Mouse (Mus musculus): ENCODE measurements around the gene Fancc. TPM values are rescaled to one million over a fixed set of nuclear protein-coding genes. Genes with fewer than 3 reads are reported as not detected.

The Fancc gene
- polyA plus RNA-seq, 1 experiment = 8.1 TPM

- Histone ChIP-seq H3K79me2 (ENCODE audit: control insufficient read depth, insufficient read depth) (no peaks in the 10 kb centered on the region), H3ac (ENCODE audit: control insufficient read depth, insufficient read length) (no peak overlapping the region), H3K27me3 (ENCODE audit: control insufficient read depth, insufficient read depth, insufficient read length) (no peaks in the 10 kb centered on the region), H3K4me3 (no peak overlapping the region), H3K36me3 (ENCODE audit: control insufficient read depth, insufficient read depth) (no peaks in the 10 kb centered on the region), H3K4me2 (ENCODE audit: low read depth) (peak overlapping the region; percentile 65)
- no peak for TF ChIP-seq MYOG (IDR thresholded peaks at IDR 0.05; ENCODE audit: control insufficient read depth in 1 of 3, insufficient read depth in 1 of 3, insufficient read length in 2 of 3, low read depth in 2 of 3)
- TF ChIP-seq POLR2A (IDR thresholded peaks at IDR 0.05; ENCODE audit: insufficient read length, low read depth) = peak; percentile 11
- no peak for TF ChIP-seq USF1 (IDR thresholded peaks at IDR 0.05; ENCODE audit: low read depth)
- 0 out of 2 replicates have a peak, but pooled peaks have one; percentile 8 for TF ChIP-seq CEBPB (IDR thresholded peaks at IDR 0.05; ENCODE audit: insufficient read depth, poor library complexity, severe bottlenecking)
Observed at GRCm38 (mm10) chr13:63324978-63325848, 171.9 kb downstream of the Fancc start.

GRCm38 (mm10) chr13:63324311-63324710 lies 172.8 kb downstream of the Fancc start:
- Histone ChIP-seq H3K27me3 (ENCODE audit: control insufficient read depth, insufficient read depth, insufficient read length) (no peaks in the 10 kb centered on the region), H3K36me3 (ENCODE audit: control insufficient read depth, insufficient read depth) (no peaks in the 10 kb centered on the region), H3K4me2 (ENCODE audit: low read depth) (peak overlapping the region; percentile 65), H3ac (ENCODE audit: control insufficient read depth, insufficient read length) (no peak overlapping the region), H3K4me3 (no peak overlapping the region), H3K79me2 (ENCODE audit: control insufficient read depth, insufficient read depth) (no peaks in the 10 kb centered on the region)
- no peak for TF ChIP-seq POLR2A (IDR thresholded peaks at IDR 0.05; ENCODE audit: insufficient read length, low read depth)
- TF ChIP-seq E2F4 (IDR thresholded peaks at IDR 0.05; ENCODE audit: insufficient read depth) = no peak
- no peak for TF ChIP-seq USF1 (IDR thresholded peaks at IDR 0.05; ENCODE audit: low read depth)
- no peak for TF ChIP-seq REST (IDR thresholded peaks at IDR 0.05; ENCODE audit: insufficient read depth, insufficient read length)
- no peak for TF ChIP-seq TCF3 (IDR thresholded peaks at IDR 0.05; ENCODE audit: insufficient read length, low read depth)
- TF ChIP-seq POLR2AphosphoS2 (IDR thresholded peaks at IDR 0.05; ENCODE audit: insufficient read length, low read depth) = no peak
- no peak for TF ChIP-seq MYOD1 (IDR thresholded peaks at IDR 0.05; ENCODE audit: control insufficient read depth in 1 of 3, insufficient read length in 2 of 3, low read depth in 2 of 3)
- no peak for TF ChIP-seq MYOG (IDR thresholded peaks at IDR 0.05; ENCODE audit: control insufficient read depth in 1 of 3, insufficient read depth in 1 of 3, insufficient read length in 2 of 3, low read depth in 2 of 3)
- TF ChIP-seq MAX (IDR thresholded peaks at IDR 0.05; ENCODE audit: low read depth) = no peak
- no peak for TF ChIP-seq CEBPB (IDR thresholded peaks at IDR 0.05; ENCODE audit: insufficient read depth, poor library complexity, severe bottlenecking)
- no peak for TF ChIP-seq TCF12 (IDR thresholded peaks at IDR 0.05; ENCODE audit: insufficient read depth, poor library complexity, severe bottlenecking)
- no peak for TF ChIP-seq SRF (IDR thresholded peaks at IDR 0.05; ENCODE audit: control insufficient read depth, insufficient read length, low read depth)

GRCm38 (mm10) chr13:63323286-63324075 lies 173.6 kb downstream of the Fancc start:
- H3K4me2 ChIP-seq (ENCODE audit: low read depth) = peak overlapping the region; percentile 65
- no peaks in the 10 kb centered on the region for H3K79me2 ChIP-seq (ENCODE audit: control insufficient read depth, insufficient read depth)
- no peaks in the 10 kb centered on the region for H3K27me3 ChIP-seq (ENCODE audit: control insufficient read depth, insufficient read depth, insufficient read length)
- H3K36me3 ChIP-seq (ENCODE audit: control insufficient read depth, insufficient read depth) = no peaks in the 10 kb centered on the region
- TF ChIP-seq CEBPB (IDR thresholded peaks at IDR 0.05; ENCODE audit: insufficient read depth, poor library complexity, severe bottlenecking) (no peak), USF1 (IDR thresholded peaks at IDR 0.05; ENCODE audit: low read depth) (no peak), MYOG (IDR thresholded peaks at IDR 0.05; ENCODE audit: control insufficient read depth in 1 of 3, insufficient read depth in 1 of 3, insufficient read length in 2 of 3, low read depth in 2 of 3) (no peak), POLR2A (IDR thresholded peaks at IDR 0.05; ENCODE audit: insufficient read length, low read depth) (no peak), TCF12 (IDR thresholded peaks at IDR 0.05; ENCODE audit: insufficient read depth, poor library complexity, severe bottlenecking) (no peak), MAX (IDR thresholded peaks at IDR 0.05; ENCODE audit: low read depth) (no peak), TCF3 (IDR thresholded peaks at IDR 0.05; ENCODE audit: insufficient read length, low read depth) (no peak), REST (IDR thresholded peaks at IDR 0.05; ENCODE audit: insufficient read depth, insufficient read length) (no peak), POLR2AphosphoS2 (IDR thresholded peaks at IDR 0.05; ENCODE audit: insufficient read length, low read depth) (no peak), MYOD1 (IDR thresholded peaks at IDR 0.05; ENCODE audit: control insufficient read depth in 1 of 3, insufficient read length in 2 of 3, low read depth in 2 of 3) (no peak), SRF (IDR thresholded peaks at IDR 0.05; ENCODE audit: control insufficient read depth, insufficient read length, low read depth) (no peak), E2F4 (IDR thresholded peaks at IDR 0.05; ENCODE audit: insufficient read depth) (no peak)
- H3K4me3 ChIP-seq = no peak overlapping the region
- no peak overlapping the region for H3ac ChIP-seq (ENCODE audit: control insufficient read depth, insufficient read length)

- no peaks in the 10 kb centered on the region for H3K79me2 ChIP-seq (ENCODE audit: control insufficient read depth, insufficient read depth)
- H3K4me3 ChIP-seq = no peak overlapping the region
- peak overlapping the region; percentile 27 for H3K4me2 ChIP-seq (ENCODE audit: low read depth)
- no peaks in the 10 kb centered on the region for H3K27me3 ChIP-seq (ENCODE audit: control insufficient read depth, insufficient read depth, insufficient read length)
- TF ChIP-seq USF1 (IDR thresholded peaks at IDR 0.05; ENCODE audit: low read depth) = no peak
- TF ChIP-seq MYOG (IDR thresholded peaks at IDR 0.05; ENCODE audit: control insufficient read depth in 1 of 3, insufficient read depth in 1 of 3, insufficient read length in 2 of 3, low read depth in 2 of 3) = no peak
- no peak for TF ChIP-seq TCF3 (IDR thresholded peaks at IDR 0.05; ENCODE audit: insufficient read length, low read depth)
- TF ChIP-seq POLR2A (IDR thresholded peaks at IDR 0.05; ENCODE audit: insufficient read length, low read depth) = no peak
- no peak for TF ChIP-seq MAX (IDR thresholded peaks at IDR 0.05; ENCODE audit: low read depth)
- TF ChIP-seq MYOD1 (IDR thresholded peaks at IDR 0.05; ENCODE audit: control insufficient read depth in 1 of 3, insufficient read length in 2 of 3, low read depth in 2 of 3) = no peak
- TF ChIP-seq POLR2AphosphoS2 (IDR thresholded peaks at IDR 0.05; ENCODE audit: insufficient read length, low read depth) = no peak
- no peak for TF ChIP-seq CEBPB (IDR thresholded peaks at IDR 0.05; ENCODE audit: insufficient read depth, poor library complexity, severe bottlenecking)
- TF ChIP-seq E2F4 (IDR thresholded peaks at IDR 0.05; ENCODE audit: insufficient read depth) = no peak
- TF ChIP-seq SRF (IDR thresholded peaks at IDR 0.05; ENCODE audit: control insufficient read depth, insufficient read length, low read depth) = no peak
- no peak for TF ChIP-seq TCF12 (IDR thresholded peaks at IDR 0.05; ENCODE audit: insufficient read depth, poor library complexity, severe bottlenecking)
- TF ChIP-seq REST (IDR thresholded peaks at IDR 0.05; ENCODE audit: insufficient read depth, insufficient read length) = no peak
- H3K36me3 ChIP-seq (ENCODE audit: control insufficient read depth, insufficient read depth) = no peaks in the 10 kb centered on the region
- H3ac ChIP-seq (ENCODE audit: control insufficient read depth, insufficient read length) = no peak overlapping the region
Observed at GRCm38 (mm10) chr13:63322756-63323155, 174.3 kb downstream of the Fancc start.

Data from myocyte (in vitro differentiated cells).